Mouse (Mus musculus): Measurements from ENCODE around the gene Pik3c2g. TPM values are rescaled to one million over a fixed set of nuclear protein-coding genes. Genes with fewer than 3 reads are reported as not detected.

The Pik3c2g gene
- total and polyA plus RNA-seq, 2 experiments from 2014 or later = 0.25 to 1.2 TPM

DNA sequence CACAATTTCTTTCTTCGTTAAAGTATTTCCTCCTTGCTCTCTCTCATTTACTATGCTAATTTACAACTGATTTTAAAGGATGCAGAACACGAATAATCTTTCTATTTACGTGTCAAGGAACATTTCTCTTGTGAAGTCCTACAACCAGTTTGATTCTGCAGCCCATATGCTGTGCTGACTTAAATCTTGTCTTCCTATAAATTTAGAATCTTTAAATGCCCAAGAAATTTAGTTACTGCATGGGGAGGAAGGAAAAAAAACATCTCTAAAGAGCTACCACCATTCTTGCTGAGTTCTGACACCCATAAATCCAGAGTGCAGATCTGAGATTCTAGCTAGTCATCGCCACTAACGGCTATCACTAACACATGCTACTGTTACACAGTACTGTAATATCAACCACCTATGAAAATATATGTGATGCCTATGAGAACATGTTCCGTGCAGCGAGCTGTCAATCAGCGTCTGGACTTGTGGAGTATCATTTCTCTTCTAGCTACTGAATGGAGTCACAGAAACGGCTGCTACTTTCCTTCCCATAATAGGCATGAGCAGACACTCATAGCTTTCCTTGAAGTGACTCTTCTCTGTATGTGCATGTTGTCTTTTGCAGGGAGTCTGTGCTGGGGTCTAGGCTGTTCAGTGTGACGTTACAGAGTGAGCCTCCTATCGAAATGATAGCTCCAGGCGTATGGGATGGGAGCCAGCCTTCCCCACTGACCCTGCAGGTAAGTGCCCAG is 155.8 kb downstream of the Pik3c2g start:
- no peak overlapping the region for H3K4me2 ChIP-seq (ENCODE audit: low read depth, low read length, poor library complexity, severe bottlenecking)
- no peak overlapping the region for H3K9ac ChIP-seq (replicated peaks; ENCODE audit: low read length, poor library complexity, severe bottlenecking)
- ATAC-seq (ENCODE audit: low FRiP score) (no peak), DNase-seq (ENCODE audit: low spot score) (no peak)
- H3K9me3 ChIP-seq (ENCODE audit: low read length) = no peaks in the 10 kb centered on the region
- no peaks in the 10 kb centered on the region for H3K4me1 ChIP-seq (ENCODE audit: insufficient read depth, low read length)
- no peak overlapping the region for H3K4me3 ChIP-seq (ENCODE audit: low read depth, low read length)
- no peak overlapping the region for H3K27ac ChIP-seq (ENCODE audit: low read depth, low read length)
- no peaks in the 10 kb centered on the region for H3K27me3 ChIP-seq (ENCODE audit: insufficient read depth, low read length)
- WGBS = 81% methylated on average over 12 of the region's 12 CpGs
- no peaks in the 10 kb centered on the region for H3K36me3 ChIP-seq (ENCODE audit: insufficient read depth, low read length)
- TF ChIP-seq CTCF (IDR thresholded peaks at IDR 0.05) = no peak

DNA sequence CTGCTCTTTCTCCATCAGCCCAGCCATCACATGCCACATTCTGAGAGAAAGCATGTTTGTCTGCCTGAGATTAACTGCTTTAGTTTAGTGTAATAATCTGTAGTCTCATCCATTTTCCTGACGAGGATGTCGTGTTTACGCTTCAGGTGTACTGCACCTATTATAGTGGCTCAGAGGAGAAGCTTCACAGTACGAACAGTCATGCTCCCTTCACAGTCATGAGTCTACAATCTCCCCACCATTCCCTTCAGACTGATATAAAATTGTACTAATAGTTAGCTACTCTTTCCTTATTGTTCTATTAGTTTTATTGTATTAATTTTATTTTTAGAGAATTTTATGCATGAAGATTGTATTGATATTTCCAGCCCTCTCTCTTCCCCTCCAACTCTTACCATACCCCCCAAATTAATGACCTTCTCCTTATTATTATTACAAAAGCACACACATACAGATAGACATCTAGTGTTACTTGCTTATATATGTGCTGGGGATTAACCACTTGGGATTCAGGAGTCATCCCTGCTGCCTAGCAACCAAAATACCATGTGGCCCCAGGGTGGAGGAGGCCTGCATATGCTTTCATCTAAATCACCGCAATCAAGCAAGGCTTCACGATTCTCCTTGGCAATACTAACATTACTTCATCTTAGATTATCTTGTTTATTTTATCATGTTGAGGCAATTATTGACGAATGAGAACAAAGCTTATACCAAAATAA is 159.9 kb downstream of the Pik3c2g start:
- DNase-seq (ENCODE audit: low spot score) (peak; percentile 25), ATAC-seq (ENCODE audit: low FRiP score) (no peak)
- Histone ChIP-seq H3K9ac (replicated peaks; ENCODE audit: low read length, poor library complexity, severe bottlenecking) (no peak overlapping the region), H3K4me1 (ENCODE audit: insufficient read depth, low read length) (no peaks in the 10 kb centered on the region), H3K27ac (ENCODE audit: low read depth, low read length) (no peak overlapping the region), H3K36me3 (ENCODE audit: insufficient read depth, low read length) (no peaks in the 10 kb centered on the region), H3K9me3 (ENCODE audit: low read length) (no peaks in the 10 kb centered on the region), H3K4me3 (ENCODE audit: low read depth, low read length) (no peak overlapping the region), H3K4me2 (ENCODE audit: low read depth, low read length, poor library complexity, severe bottlenecking) (no peak overlapping the region), H3K27me3 (ENCODE audit: insufficient read depth, low read length) (no peaks in the 10 kb centered on the region)
- WGBS = 54% methylated on average over 7 of the region's 7 CpGs
- TF ChIP-seq CTCF (IDR thresholded peaks at IDR 0.05) = no peak

DNA sequence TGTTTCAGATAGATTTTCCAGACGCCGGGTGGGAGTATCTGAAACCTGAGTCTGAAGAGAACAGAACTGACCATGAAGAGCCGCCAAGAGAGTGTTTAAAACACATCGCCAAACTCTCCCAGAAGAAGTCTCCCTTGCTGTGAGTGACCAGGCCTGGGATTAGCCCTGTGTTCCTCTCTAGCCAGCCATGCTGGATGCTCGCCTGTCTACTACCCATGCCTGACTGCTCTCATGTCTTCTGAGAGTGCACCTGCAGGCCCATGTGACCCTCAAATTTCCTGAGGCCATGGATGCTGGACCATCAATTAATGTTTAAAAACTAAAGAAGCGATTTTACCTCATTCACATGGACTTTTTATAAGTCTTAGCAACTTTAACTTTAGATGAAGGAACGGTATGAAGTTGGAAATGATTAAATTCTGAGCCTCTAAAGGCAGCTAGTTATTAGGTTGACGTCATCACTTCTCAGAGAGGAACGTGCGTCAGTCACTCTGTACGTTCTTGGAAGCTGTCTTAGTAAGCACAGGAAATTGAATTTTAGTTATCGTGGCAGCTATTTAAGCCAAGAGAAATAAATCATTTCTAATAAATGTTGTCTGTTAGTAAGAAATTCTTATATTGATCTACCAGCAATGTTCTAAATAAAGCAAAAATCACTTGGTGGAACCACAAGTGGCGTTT is 161.2 kb downstream of the Pik3c2g start:
- H3K4me1 ChIP-seq (ENCODE audit: insufficient read depth, low read length) = no peaks in the 10 kb centered on the region
- no peaks in the 10 kb centered on the region for H3K9me3 ChIP-seq (ENCODE audit: low read length)
- H3K27ac ChIP-seq (ENCODE audit: low read depth, low read length) = no peak overlapping the region
- no peak for TF ChIP-seq CTCF (IDR thresholded peaks at IDR 0.05)
- no peak for DNase-seq (ENCODE audit: low spot score)
- no peaks in the 10 kb centered on the region for H3K27me3 ChIP-seq (ENCODE audit: insufficient read depth, low read length)
- no peaks in the 10 kb centered on the region for H3K36me3 ChIP-seq (ENCODE audit: insufficient read depth, low read length)
- 90% methylated on average over 13 of the region's 13 CpGs for WGBS
- no peak overlapping the region for H3K9ac ChIP-seq (replicated peaks; ENCODE audit: low read length, poor library complexity, severe bottlenecking)
- ATAC-seq (ENCODE audit: low FRiP score) = no peak
- no peak overlapping the region for H3K4me3 ChIP-seq (ENCODE audit: low read depth, low read length)
- H3K4me2 ChIP-seq (ENCODE audit: low read depth, low read length, poor library complexity, severe bottlenecking) = no peak overlapping the region

DNA sequence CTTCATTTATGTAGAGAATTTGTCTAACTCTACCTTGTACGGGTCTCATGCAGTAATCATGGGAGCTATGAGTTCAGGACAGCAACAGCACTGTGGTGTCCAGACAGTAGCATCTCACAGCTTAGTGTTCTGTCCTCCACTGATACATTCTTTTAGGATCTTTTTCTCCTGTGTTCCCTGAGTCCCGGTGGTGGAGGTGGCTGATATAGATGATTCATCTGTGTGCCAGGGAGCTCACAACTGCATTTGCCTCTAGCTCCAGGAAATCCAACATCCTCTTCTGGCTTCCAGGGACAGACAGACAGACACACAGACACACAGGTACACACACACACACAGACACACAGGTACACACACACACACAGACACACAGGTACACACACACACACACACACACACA is 163.6 kb downstream of the Pik3c2g start:
- no peak for TF ChIP-seq CTCF (IDR thresholded peaks at IDR 0.05)
- 90% methylated on average over 2 of the region's 2 CpGs for WGBS

DNA sequence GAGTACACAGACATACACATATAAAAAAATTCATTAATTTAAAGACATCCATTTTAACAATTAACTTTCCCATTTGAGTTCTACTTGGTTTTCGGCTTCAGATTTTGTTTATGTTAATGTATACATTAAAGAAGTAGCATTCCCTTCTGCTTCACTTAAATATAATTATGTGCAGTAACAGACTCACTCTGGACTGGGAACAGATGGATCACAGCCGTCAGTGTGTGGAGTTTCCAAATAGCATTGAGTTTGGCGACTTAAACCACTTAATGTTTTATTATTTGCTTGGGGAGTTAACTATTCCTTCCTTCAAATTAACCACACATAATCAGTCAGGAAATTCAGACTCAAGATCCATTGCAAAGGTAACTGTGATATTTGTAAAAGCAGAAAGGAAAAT is 164.0 kb downstream of the Pik3c2g start:
- ATAC-seq (ENCODE audit: low FRiP score) (no peak), DNase-seq (ENCODE audit: low spot score) (no peak)
- Histone ChIP-seq H3K9me3 (ENCODE audit: low read length) (no peaks in the 10 kb centered on the region), H3K27me3 (ENCODE audit: insufficient read depth, low read length) (no peaks in the 10 kb centered on the region), H3K27ac (ENCODE audit: low read depth, low read length) (no peak overlapping the region), H3K4me3 (ENCODE audit: low read depth, low read length) (no peak overlapping the region), H3K4me2 (ENCODE audit: low read depth, low read length, poor library complexity, severe bottlenecking) (no peak overlapping the region), H3K9ac (replicated peaks; ENCODE audit: low read length, poor library complexity, severe bottlenecking) (no peak overlapping the region), H3K4me1 (ENCODE audit: insufficient read depth, low read length) (no peaks in the 10 kb centered on the region), H3K36me3 (ENCODE audit: insufficient read depth, low read length) (no peaks in the 10 kb centered on the region)
- WGBS = 76% methylated on average over 3 of the region's 3 CpGs
- TF ChIP-seq CTCF (IDR thresholded peaks at IDR 0.05) = no peak

More for the DNA sequence above, 163.6 kb downstream of the Pik3c2g start:
- no peak overlapping the region for H3K27ac ChIP-seq (ENCODE audit: low read depth, low read length)
- no peaks in the 10 kb centered on the region for H3K4me1 ChIP-seq (ENCODE audit: insufficient read depth, low read length)
- no peaks in the 10 kb centered on the region for H3K36me3 ChIP-seq (ENCODE audit: insufficient read depth, low read length)
- H3K9me3 ChIP-seq (ENCODE audit: low read length) = no peaks in the 10 kb centered on the region
- ATAC-seq (ENCODE audit: low FRiP score) (no peak), DNase-seq (ENCODE audit: low spot score) (no peak)
- no peak overlapping the region for H3K9ac ChIP-seq (replicated peaks; ENCODE audit: low read length, poor library complexity, severe bottlenecking)
- H3K4me2 ChIP-seq (ENCODE audit: low read depth, low read length, poor library complexity, severe bottlenecking) = no peak overlapping the region
- H3K4me3 ChIP-seq (ENCODE audit: low read depth, low read length) = no peak overlapping the region
- H3K27me3 ChIP-seq (ENCODE audit: insufficient read depth, low read length) = no peaks in the 10 kb centered on the region

DNA sequence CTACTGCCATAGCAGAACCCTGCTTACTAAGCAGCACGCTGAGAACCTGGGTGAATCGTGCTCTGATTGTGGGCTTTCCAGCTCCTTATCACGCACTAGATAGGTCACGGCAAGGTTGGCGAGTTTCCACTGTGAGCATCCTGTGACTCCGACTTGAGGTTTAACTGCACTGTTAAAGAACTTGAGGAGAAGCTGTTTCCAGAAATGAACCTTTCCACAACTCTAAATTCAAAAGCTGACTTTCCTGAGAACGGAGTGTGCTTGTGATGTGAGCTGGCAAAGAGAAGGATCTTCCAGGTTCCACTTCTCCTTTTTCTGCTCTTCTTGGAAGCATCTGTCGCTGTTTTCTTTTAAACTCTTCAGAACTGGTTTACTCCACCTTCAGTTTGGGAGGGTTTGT is 170.9 kb downstream of the Pik3c2g start:
- WGBS = 93% methylated on average over 8 of the region's 8 CpGs
- TF ChIP-seq CTCF (IDR thresholded peaks at IDR 0.05) = no peak

More for the DNA sequence above, 170.9 kb downstream of the Pik3c2g start:
- no peak overlapping the region for H3K27ac ChIP-seq (ENCODE audit: low read depth, low read length)
- ATAC-seq (ENCODE audit: low FRiP score) (no peak), DNase-seq (ENCODE audit: low spot score) (no peak)
- H3K4me1 ChIP-seq (ENCODE audit: insufficient read depth, low read length) = no peaks in the 10 kb centered on the region
- no peaks in the 10 kb centered on the region for H3K9me3 ChIP-seq (ENCODE audit: low read length)
- no peaks in the 10 kb centered on the region for H3K36me3 ChIP-seq (ENCODE audit: insufficient read depth, low read length)
- H3K27me3 ChIP-seq (ENCODE audit: insufficient read depth, low read length) = no peaks in the 10 kb centered on the region
- H3K4me3 ChIP-seq (ENCODE audit: low read depth, low read length) = no peak overlapping the region
- no peak overlapping the region for H3K4me2 ChIP-seq (ENCODE audit: low read depth, low read length, poor library complexity, severe bottlenecking)
- no peak overlapping the region for H3K9ac ChIP-seq (replicated peaks; ENCODE audit: low read length, poor library complexity, severe bottlenecking)

Measured in midbrain, postnatal 0 days (tissue).